Mouse (Mus musculus) liver, embryonic 14.5 days (tissue): Measurements from ENCODE around the gene Raly. TPM values are rescaled to one million over a fixed set of nuclear protein-coding genes. Genes with fewer than 3 reads are reported as not detected.
"Not testable (repeated sequence)": the region's sequence is repeated elsewhere in the genome, so short reads cannot be mapped to it uniquely, and the experiment has no call there.

Experiments used
- ATAC-seq: fragments of 200-750 bp; cut with Nextera tagmentation; 2 replicates; pipeline ENCODE4 v1.8.0; 2017; ENCODE audit warnings: moderate number of reproducible peaks, mild to moderate bottlenecking, moderate library complexity; ENCODE audit not compliant: insufficient read depth
- DNase-seq, 3 experiments: peaks; one replicate each; pipeline ENCODE4 v3.0.0-alpha.2; 2012 to 2013; ENCODE audit warnings: low read depth in 3 of 3, low spot score in 3 of 3
- H3K27ac ChIP-seq: fragments of 300-500 bp; sonication (generic); 2 replicates; pipeline ENCODE4 v1.5.1; 2014; ENCODE audit warnings: moderate library complexity, mild to moderate bottlenecking, control low read depth, inconsistent platforms
- H3K27me3 ChIP-seq: fragments of 300-500 bp; sonication (generic); 2 replicates; pipeline ENCODE4 v1.6.1; 2014; ENCODE audit warnings: mild to moderate bottlenecking, low read length, moderate library complexity; ENCODE audit not compliant: control insufficient read depth, insufficient read depth
- H3K36me3 ChIP-seq: fragments of 300-500 bp; sonication (generic); replicated peaks from 2 replicates; pipeline ENCODE4 v1.6.1; 2014; ENCODE audit warnings: low read depth; ENCODE audit not compliant: control insufficient read depth, insufficient read depth
- H3K4me1 ChIP-seq, 2 experiments: fragments of 200-500 bp in 1 of 2; fragments of 300-500 bp in 1 of 2; sonication (generic) in 1 of 2; replicated peaks; 2 replicates each; pipeline ENCODE4 v1.6.1; 2012 to 2014; ENCODE audit warnings: antibody characterized with exemption in 1 of 2, inconsistent platforms in 1 of 2, low read length in 1 of 2; ENCODE audit not compliant: control insufficient read depth in 2 of 2, insufficient read depth in 2 of 2
- H3K4me2 ChIP-seq: fragments of 300-500 bp; sonication (generic); 2 replicates; pipeline ENCODE4 v1.6.1; 2014; ENCODE audit warnings: low read depth, mild to moderate bottlenecking, control low read depth, moderate library complexity
- H3K4me3 ChIP-seq, 2 experiments: fragments of 200-500 bp in 1 of 2; fragments of 300-500 bp in 1 of 2; sonication (generic) in 1 of 2; 2 replicates each; pipeline ENCODE4 v1.5.1; 2012 to 2014; ENCODE audit warnings: low read depth in 2 of 2, low read length in 2 of 2, mild to moderate bottlenecking in 2 of 2, control low read depth in 1 of 2, inconsistent platforms in 1 of 2, moderate library complexity in 1 of 2; ENCODE audit not compliant: insufficient read depth in 1 of 2
- H3K9ac ChIP-seq: fragments of 300-500 bp; sonication (generic); replicated peaks from 2 replicates; pipeline ENCODE4 v1.6.1; 2014; ENCODE audit warnings: mild to moderate bottlenecking, control low read depth, moderate library complexity
- H3K9me3 ChIP-seq: fragments of 300-500 bp; sonication (generic); 2 replicates; pipeline ENCODE4 v1.6.1; 2016; ENCODE audit warnings: low read length, mixed read lengths; ENCODE audit not compliant: control insufficient read depth
- CTCF ChIP-seq: IDR thresholded peaks from 2 replicates; pipeline ENCODE4 v1.5.1; 2016; ENCODE audit warnings: antibody characterized with exemption, low read depth, control low read depth
- EP300 ChIP-seq: IDR thresholded peaks from 2 replicates; pipeline ENCODE4 v1.6.1; 2016; ENCODE audit warnings: antibody characterized with exemption, low read depth
- WGBS: fragments of 180-500 bp; shearing (Covaris S2); extraction: QIAGEN DNeasy Blood & Tissue Kit; methylation state at CpG from one replicate; pipeline ENCODE4 v1.1.7; 2014; ENCODE audit not compliant: insufficient replicate concordance; 5-methylcytosine and 5-hydroxymethylcytosine counted together
- polyA plus RNA-seq, 2 experiments: library from polyadenylated mRNA; depleted of rRNA in 1 of 2; stranded (reverse) in 1 of 2; unstranded in 1 of 2; fragments of >200 nt; fragmentation: Nextera tagmentation in 1 of 2; extraction: Ambion mirVana in 1 of 2; gene quantifications; 2 replicates each; pipeline versions ENCODE4 v1.2.1 to v1.2.3; 2012 to 2014

Gene Raly
- polyA plus RNA-seq, 2 experiments = 35.9 to 237 TPM

- no peak overlapping the region for H3K27ac ChIP-seq
- no peaks in the 10 kb centered on the region for H3K4me1 ChIP-seq
- no peaks in the 10 kb centered on the region for H3K36me3 ChIP-seq
- H3K9ac ChIP-seq = no peak overlapping the region
- H3K4me3 ChIP-seq = no peak overlapping the region
- H3K4me2 ChIP-seq = no peak overlapping the region
- no peak for TF ChIP-seq EP300
- TF ChIP-seq CTCF = no peak
- WGBS = 56% methylated on average over 3 of the region's 3 CpGs
- no peak for ATAC-seq
- DNase-seq = no peak
- no peaks in the 10 kb centered on the region for H3K9me3 ChIP-seq
- no peaks in the 10 kb centered on the region for H3K27me3 ChIP-seq
Observed at GRCm38 (mm10) chr2:154902111-154902510, 111.2 kb downstream of the Raly start.

GRCm38 (mm10) chr2:154905796-154906195, 114.9 kb downstream of the Raly start:
- Histone ChIP-seq H3K4me1 (no peaks in the 10 kb centered on the region), H3K36me3 (no peaks in the 10 kb centered on the region), H3K9ac (no peak overlapping the region), H3K27me3 (no peaks in the 10 kb centered on the region), H3K9me3 (no peaks in the 10 kb centered on the region), H3K4me3 (no peak overlapping the region), H3K4me2 (no peak overlapping the region), H3K27ac (no peak overlapping the region)
- TF ChIP-seq EP300 = no peak
- no peak for TF ChIP-seq CTCF
- 37% methylated on average over 2 of the region's 2 CpGs for WGBS
- DNase-seq (no peak), ATAC-seq (no peak)

- TF ChIP-seq CTCF = peak; percentile 61
- H3K4me2 ChIP-seq, H3K9ac ChIP-seq, H3K9me3 ChIP-seq, ATAC-seq, H3K4me1 ChIP-seq, H3K36me3 ChIP-seq, H3K27ac ChIP-seq, DNase-seq, H3K4me3 ChIP-seq, H3K27me3 ChIP-seq: not testable (repeated sequence)
- WGBS = 31% methylated on average over 2 of the region's 2 CpGs
Observed at GRCm38 (mm10) chr2:154908223-154908622, 117.3 kb downstream of the Raly start.

GRCm38 (mm10) chr2:154909789-154910188, 118.9 kb downstream of the Raly start:
- peak; percentile 47 for TF ChIP-seq CTCF
- no peak for TF ChIP-seq EP300
- DNase-seq = no peak
- no peak for ATAC-seq
- 72% methylated on average over 6 of the region's 6 CpGs for WGBS
- Histone ChIP-seq H3K4me2 (no peak overlapping the region), H3K9me3 (no peaks in the 10 kb centered on the region), H3K9ac (no peak overlapping the region), H3K4me3 (no peak overlapping the region), H3K27me3 (no peaks in the 10 kb centered on the region), H3K27ac (no peak overlapping the region), H3K36me3 (no peaks in the 10 kb centered on the region), H3K4me1 (no peaks in the 10 kb centered on the region)

GRCm38 (mm10) chr2:154915922-154916541, 125.1 kb downstream of the Raly start:
- DNase-seq (no peak), ATAC-seq (no peak)
- no peaks in the 10 kb centered on the region for H3K4me1 ChIP-seq
- no peaks in the 10 kb centered on the region for H3K27me3 ChIP-seq
- H3K4me2 ChIP-seq = no peak overlapping the region
- WGBS = 73% methylated on average over 12 of the region's 12 CpGs
- no peak for TF ChIP-seq CTCF
- no peak for TF ChIP-seq EP300
- no peaks in the 10 kb centered on the region for H3K36me3 ChIP-seq
- H3K27ac ChIP-seq = no peak overlapping the region
- no peak overlapping the region for H3K9ac ChIP-seq
- H3K9me3 ChIP-seq = no peaks in the 10 kb centered on the region
- H3K4me3 ChIP-seq = no peak overlapping the region
